Mouse (Mus musculus): ENCODE measurements around the gene Erbb4. TPM values are rescaled to one million over a fixed set of nuclear protein-coding genes. Genes with fewer than 3 reads are reported as not detected.

Erbb4 gene
- polyA plus RNA-seq, 1 experiment from 2014 or later, result 10.2 TPM

GRCm38 (mm10) chr1:68859480-68859879 is 248.4 kb downstream of the Erbb4 start:
- Histone ChIP-seq H3K4me1 (replicated peaks; ENCODE audit: control insufficient read depth, insufficient read depth, low read length) (no peaks in the 10 kb centered on the region), H3K4me3 (ENCODE audit: low read depth, low read length) (no peak overlapping the region), H3K27me3 (ENCODE audit: control insufficient read depth, insufficient read depth, low read length) (no peaks in the 10 kb centered on the region), H3K9ac (ENCODE audit: low read depth, low read length) (no peak overlapping the region), H3K4me2 (replicated peaks; ENCODE audit: low read depth, low read length) (no peak overlapping the region), H3K36me3 (ENCODE audit: control insufficient read depth, insufficient read depth, low read length) (no peaks in the 10 kb centered on the region), H3K27ac (ENCODE audit: low read depth, low read length) (no peak overlapping the region), H3K9me3 (ENCODE audit: control insufficient read depth, low read length) (no peaks in the 10 kb centered on the region)
- ATAC-seq (ENCODE audit: low FRiP score) (no peak), DNase-seq (ENCODE audit: low spot score) (no peak)
- 91% methylated on average over 4 of the region's 4 CpGs for WGBS

GRCm38 (mm10) chr1:68839352-68839751 is 268.5 kb downstream of the Erbb4 start:
- WGBS, result 69% methylated on average over 4 of the region's 4 CpGs
- Histone ChIP-seq H3K36me3 (ENCODE audit: control insufficient read depth, insufficient read depth, low read length) (no peaks in the 10 kb centered on the region), H3K27ac (ENCODE audit: low read depth, low read length) (no peak overlapping the region), H3K9me3 (ENCODE audit: control insufficient read depth, low read length) (no peaks in the 10 kb centered on the region), H3K27me3 (ENCODE audit: control insufficient read depth, insufficient read depth, low read length) (no peaks in the 10 kb centered on the region), H3K4me1 (replicated peaks; ENCODE audit: control insufficient read depth, insufficient read depth, low read length) (no peaks in the 10 kb centered on the region), H3K4me2 (replicated peaks; ENCODE audit: low read depth, low read length) (no peak overlapping the region), H3K9ac (ENCODE audit: low read depth, low read length) (no peak overlapping the region), H3K4me3 (ENCODE audit: low read depth, low read length) (no peak overlapping the region)
- ATAC-seq (ENCODE audit: low FRiP score) (no peak), DNase-seq (ENCODE audit: low spot score) (no peak)

GRCm38 (mm10) chr1:68834686-68835085 is 273.2 kb downstream of the Erbb4 start:
- no peak for DNase-seq (ENCODE audit: low spot score)
- no peak overlapping the region for H3K27ac ChIP-seq (ENCODE audit: low read depth, low read length)
- no peak overlapping the region for H3K4me3 ChIP-seq (ENCODE audit: low read depth, low read length)
- H3K36me3 ChIP-seq (ENCODE audit: control insufficient read depth, insufficient read depth, low read length), result no peaks in the 10 kb centered on the region
- H3K4me1 ChIP-seq (replicated peaks; ENCODE audit: control insufficient read depth, insufficient read depth, low read length), result no peaks in the 10 kb centered on the region
- no peaks in the 10 kb centered on the region for H3K9me3 ChIP-seq (ENCODE audit: control insufficient read depth, low read length)
- ATAC-seq (ENCODE audit: low FRiP score), result no peak
- 86% methylated on average over 3 of the region's 3 CpGs for WGBS
- no peak overlapping the region for H3K4me2 ChIP-seq (replicated peaks; ENCODE audit: low read depth, low read length)
- no peaks in the 10 kb centered on the region for H3K27me3 ChIP-seq (ENCODE audit: control insufficient read depth, insufficient read depth, low read length)
- no peak overlapping the region for H3K9ac ChIP-seq (ENCODE audit: low read depth, low read length)

GRCm38 (mm10) chr1:68832101-68832500 is 275.8 kb downstream of the Erbb4 start:
- no peak overlapping the region for H3K9ac ChIP-seq (ENCODE audit: low read depth, low read length)
- H3K27ac ChIP-seq (ENCODE audit: low read depth, low read length), result no peak overlapping the region
- DNase-seq (ENCODE audit: low spot score), result no peak
- H3K4me2 ChIP-seq (replicated peaks; ENCODE audit: low read depth, low read length), result no peak overlapping the region
- no peaks in the 10 kb centered on the region for H3K27me3 ChIP-seq (ENCODE audit: control insufficient read depth, insufficient read depth, low read length)
- no peaks in the 10 kb centered on the region for H3K9me3 ChIP-seq (ENCODE audit: control insufficient read depth, low read length)
- no peaks in the 10 kb centered on the region for H3K4me1 ChIP-seq (replicated peaks; ENCODE audit: control insufficient read depth, insufficient read depth, low read length)
- no peak for ATAC-seq (ENCODE audit: low FRiP score)
- no peak overlapping the region for H3K4me3 ChIP-seq (ENCODE audit: low read depth, low read length)
- no peaks in the 10 kb centered on the region for H3K36me3 ChIP-seq (ENCODE audit: control insufficient read depth, insufficient read depth, low read length)

GRCm38 (mm10) chr1:68831575-68831974 is 276.3 kb downstream of the Erbb4 start:
- no peaks in the 10 kb centered on the region for H3K9me3 ChIP-seq (ENCODE audit: control insufficient read depth, low read length)

GRCm38 (mm10) chr1:68830501-68831239 is 277.2 kb downstream of the Erbb4 start:
- Histone ChIP-seq H3K9ac (ENCODE audit: low read depth, low read length) (no peak overlapping the region), H3K27me3 (ENCODE audit: control insufficient read depth, insufficient read depth, low read length) (no peaks in the 10 kb centered on the region), H3K4me1 (replicated peaks; ENCODE audit: control insufficient read depth, insufficient read depth, low read length) (no peaks in the 10 kb centered on the region), H3K27ac (ENCODE audit: low read depth, low read length) (no peak overlapping the region), H3K9me3 (ENCODE audit: control insufficient read depth, low read length) (no peaks in the 10 kb centered on the region), H3K4me3 (ENCODE audit: low read depth, low read length) (no peak overlapping the region), H3K36me3 (ENCODE audit: control insufficient read depth, insufficient read depth, low read length) (no peaks in the 10 kb centered on the region), H3K4me2 (replicated peaks; ENCODE audit: low read depth, low read length) (no peak overlapping the region)
- ATAC-seq (ENCODE audit: low FRiP score) (no peak), DNase-seq (ENCODE audit: low spot score) (no peak)
- 85% methylated on average over 2 of the region's 2 CpGs for WGBS

More at GRCm38 (mm10) chr1:68831575-68831974, 276.3 kb downstream of the Erbb4 start:
- Histone ChIP-seq H3K4me2 (replicated peaks; ENCODE audit: low read depth, low read length) (no peak overlapping the region), H3K27ac (ENCODE audit: low read depth, low read length) (no peak overlapping the region), H3K9ac (ENCODE audit: low read depth, low read length) (no peak overlapping the region), H3K36me3 (ENCODE audit: control insufficient read depth, insufficient read depth, low read length) (no peaks in the 10 kb centered on the region), H3K27me3 (ENCODE audit: control insufficient read depth, insufficient read depth, low read length) (no peaks in the 10 kb centered on the region), H3K4me3 (ENCODE audit: low read depth, low read length) (no peak overlapping the region), H3K4me1 (replicated peaks; ENCODE audit: control insufficient read depth, insufficient read depth, low read length) (no peaks in the 10 kb centered on the region)
- no peak for DNase-seq (ENCODE audit: low spot score)
- ATAC-seq (ENCODE audit: low FRiP score), result no peak
- 72% methylated on average over 1 of the region's 1 CpGs for WGBS

GRCm38 (mm10) chr1:68823116-68823644 is 284.7 kb downstream of the Erbb4 start:
- no peaks in the 10 kb centered on the region for H3K27me3 ChIP-seq (ENCODE audit: control insufficient read depth, insufficient read depth, low read length)
- no peaks in the 10 kb centered on the region for H3K9me3 ChIP-seq (ENCODE audit: control insufficient read depth, low read length)
- no peak for DNase-seq (ENCODE audit: low spot score)
- ATAC-seq (ENCODE audit: low FRiP score), result no peak
- 74% methylated on average over 2 of the region's 2 CpGs for WGBS
- H3K4me2 ChIP-seq (replicated peaks; ENCODE audit: low read depth, low read length), result no peak overlapping the region
- no peak overlapping the region for H3K9ac ChIP-seq (ENCODE audit: low read depth, low read length)
- H3K27ac ChIP-seq (ENCODE audit: low read depth, low read length), result no peak overlapping the region
- H3K4me1 ChIP-seq (replicated peaks; ENCODE audit: control insufficient read depth, insufficient read depth, low read length), result no peaks in the 10 kb centered on the region
- no peaks in the 10 kb centered on the region for H3K36me3 ChIP-seq (ENCODE audit: control insufficient read depth, insufficient read depth, low read length)
- no peak overlapping the region for H3K4me3 ChIP-seq (ENCODE audit: low read depth, low read length)

GRCm38 (mm10) chr1:68806711-68807110 is 301.1 kb downstream of the Erbb4 start:
- 58% methylated on average over 2 of the region's 2 CpGs for WGBS
- H3K4me1 ChIP-seq (replicated peaks; ENCODE audit: control insufficient read depth, insufficient read depth, low read length), result no peaks in the 10 kb centered on the region
- H3K4me2 ChIP-seq (replicated peaks; ENCODE audit: low read depth, low read length), result no peak overlapping the region
- DNase-seq (ENCODE audit: low spot score) (no peak), ATAC-seq (ENCODE audit: low FRiP score) (no peak)
- H3K9ac ChIP-seq (ENCODE audit: low read depth, low read length), result no peak overlapping the region
- no peaks in the 10 kb centered on the region for H3K9me3 ChIP-seq (ENCODE audit: control insufficient read depth, low read length)
- no peaks in the 10 kb centered on the region for H3K36me3 ChIP-seq (ENCODE audit: control insufficient read depth, insufficient read depth, low read length)
- no peak overlapping the region for H3K4me3 ChIP-seq (ENCODE audit: low read depth, low read length)
- H3K27me3 ChIP-seq (ENCODE audit: control insufficient read depth, insufficient read depth, low read length), result no peaks in the 10 kb centered on the region
- H3K27ac ChIP-seq (ENCODE audit: low read depth, low read length), result no peak overlapping the region

GRCm38 (mm10) chr1:68787409-68788015 is 320.3 kb downstream of the Erbb4 start:
- H3K9ac ChIP-seq (ENCODE audit: low read depth, low read length), result no peak overlapping the region
- H3K4me2 ChIP-seq (replicated peaks; ENCODE audit: low read depth, low read length), result no peak overlapping the region
- no peaks in the 10 kb centered on the region for H3K36me3 ChIP-seq (ENCODE audit: control insufficient read depth, insufficient read depth, low read length)
- no peak overlapping the region for H3K27ac ChIP-seq (ENCODE audit: low read depth, low read length)
- ATAC-seq (ENCODE audit: low FRiP score), result no peak
- H3K9me3 ChIP-seq (ENCODE audit: control insufficient read depth, low read length), result no peaks in the 10 kb centered on the region
- no peaks in the 10 kb centered on the region for H3K27me3 ChIP-seq (ENCODE audit: control insufficient read depth, insufficient read depth, low read length)
- 67% methylated on average over 4 of the region's 4 CpGs for WGBS
- H3K4me3 ChIP-seq (ENCODE audit: low read depth, low read length), result no peak overlapping the region
- no peaks in the 10 kb centered on the region for H3K4me1 ChIP-seq (replicated peaks; ENCODE audit: control insufficient read depth, insufficient read depth, low read length)
- no peak for DNase-seq (ENCODE audit: low spot score)

Measured in hindbrain, embryonic 11.5 days (tissue).